Mouse (Mus musculus) kidney, adult 11 months (tissue): ENCODE measurements around the gene Gata3.

Source experiments
- DNase-seq: peaks from one replicate; pipeline ENCODE4 v3.0.0; 2022

Gata3 gene

GRCm38 (mm10) chr2:9885217-9885770 lies 4.5 kb downstream of the Gata3 start:
- no peak for DNase-seq

DNA sequence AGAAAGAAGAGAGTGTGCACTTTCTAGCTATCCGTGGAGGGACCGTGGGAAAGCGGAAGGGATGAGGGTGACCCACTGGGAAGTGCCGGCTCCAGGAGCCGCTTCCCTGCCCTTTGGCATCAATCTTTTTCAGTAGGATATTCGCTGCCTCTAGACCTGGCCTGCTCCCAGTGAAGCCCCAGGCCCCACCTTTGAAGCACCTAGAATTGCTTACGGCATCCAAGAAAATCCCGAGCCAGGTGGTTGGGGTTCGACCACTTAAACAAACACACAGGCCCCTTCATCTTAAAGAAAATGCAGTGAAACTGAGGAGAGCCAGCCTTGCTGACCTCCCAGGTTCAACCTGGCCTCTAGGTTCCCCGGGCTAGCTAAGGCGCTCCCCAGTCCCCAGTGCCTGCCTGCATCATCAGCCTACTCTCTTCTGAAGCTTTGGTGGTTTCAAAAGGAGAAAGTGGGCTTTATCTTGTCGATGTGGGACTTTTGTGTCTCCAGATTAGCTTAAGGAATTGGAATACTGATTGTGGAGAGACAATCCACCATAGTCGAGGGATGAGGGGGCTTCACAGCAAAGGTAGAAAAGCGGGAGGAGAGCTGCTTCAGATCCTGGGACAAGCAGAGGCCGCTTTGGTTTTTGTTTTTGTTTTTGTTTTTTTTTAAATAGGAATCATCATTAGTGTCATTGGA lies 5.2 kb downstream of the Gata3 start:
- DNase-seq = no peak

GRCm38 (mm10) chr2:9883803-9884532 lies 5.9 kb downstream of the Gata3 start:
- no peak for DNase-seq

- DNase-seq = no peak
Measured at GRCm38 (mm10) chr2:9882926-9883802, 6.7 kb downstream of the Gata3 start.

- DNase-seq = no peak
Measured at GRCm38 (mm10) chr2:9882371-9882925, 7.4 kb downstream of the Gata3 start.

- no peak for DNase-seq
Measured at GRCm38 (mm10) chr2:9881611-9882023, 8.2 kb downstream of the Gata3 start.

- DNase-seq = no peak
Measured at GRCm38 (mm10) chr2:9881051-9881591, 8.7 kb downstream of the Gata3 start, which contains the start of gene 4930412O13Rik. TSS of gene 4930412O13Rik (plus strand) at chr2:9881252.

DNA sequence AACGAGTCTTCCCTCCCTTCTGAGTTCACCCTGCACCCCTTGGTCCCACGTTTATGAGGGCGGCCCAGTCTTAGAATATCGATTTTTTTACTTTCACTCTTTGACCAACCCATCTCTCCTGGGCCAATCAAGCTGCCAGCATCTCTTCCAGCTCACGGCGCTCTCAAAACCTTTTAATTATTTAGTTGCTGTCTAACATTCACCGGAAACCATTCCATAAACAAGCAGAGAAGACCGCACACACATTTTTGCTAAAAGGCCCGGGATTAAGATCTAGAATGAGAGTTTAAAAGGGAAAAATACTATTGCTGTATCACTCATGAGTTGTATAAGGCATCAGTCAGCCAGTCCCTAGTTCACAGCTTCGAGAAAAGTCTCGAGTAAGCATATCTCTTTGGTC lies 9.6 kb downstream of the Gata3 start:
- DNase-seq = no peak

DNA sequence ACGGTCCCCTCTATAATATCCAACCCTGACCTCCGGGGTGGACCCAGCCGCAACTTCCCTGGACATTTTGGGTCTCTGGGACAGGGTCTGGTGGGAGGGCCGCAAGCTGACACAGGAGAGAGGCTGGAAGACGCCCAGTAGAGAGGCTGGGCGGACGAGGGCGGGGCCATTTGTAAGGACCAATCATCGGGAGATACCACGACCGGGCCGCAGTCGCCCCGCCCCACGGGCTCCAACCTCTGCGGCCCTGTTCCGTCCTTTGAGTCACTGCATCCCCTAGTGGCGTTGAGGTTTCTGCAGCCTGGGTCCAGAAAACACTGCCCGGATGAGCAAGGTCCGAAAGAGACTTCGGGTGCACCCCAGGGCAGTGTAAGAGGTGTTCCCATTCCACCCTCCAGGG lies 10.3 kb downstream of the Gata3 start:
- DNase-seq = peak; percentile 89

- DNase-seq = no peak
Measured at GRCm38 (mm10) chr2:9879092-9879491, 10.7 kb downstream of the Gata3 start.

- peak; percentile 57 for DNase-seq
Measured at GRCm38 (mm10) chr2:9878564-9879081, 11.2 kb downstream of the Gata3 start.

DNA sequence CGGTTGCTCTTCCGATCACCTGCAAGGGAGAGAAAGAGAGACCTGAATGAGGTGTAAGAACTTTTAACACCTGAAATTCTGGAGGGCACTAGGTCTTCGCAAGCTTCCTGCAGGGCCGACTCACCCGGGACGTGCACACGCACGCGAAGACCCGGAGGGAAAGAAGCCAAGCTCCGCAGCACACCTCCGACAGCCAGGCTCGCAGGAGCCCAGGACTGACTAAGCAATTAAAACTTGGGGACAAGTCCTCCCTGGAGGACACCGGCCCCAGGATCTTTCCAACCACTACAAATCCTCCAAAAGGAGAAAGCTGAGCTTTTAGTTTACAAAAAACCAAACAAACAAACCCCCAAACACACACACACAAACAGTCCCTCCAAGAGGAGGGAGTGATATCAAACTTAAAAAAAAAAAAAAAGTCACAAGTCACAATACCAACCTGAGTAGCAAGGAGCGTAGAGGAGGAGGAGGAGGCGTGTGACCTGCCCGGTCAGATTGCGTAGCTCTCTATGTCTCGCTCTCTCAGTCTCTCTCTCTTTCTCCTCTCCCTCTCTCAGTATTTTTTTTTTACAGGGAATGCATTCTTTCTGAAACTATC lies 11.8 kb downstream of the Gata3 start:
- DNase-seq = no peak

- no peak for DNase-seq
Measured at GRCm38 (mm10) chr2:9877326-9877690, 12.5 kb downstream of the Gata3 start.

DNA sequence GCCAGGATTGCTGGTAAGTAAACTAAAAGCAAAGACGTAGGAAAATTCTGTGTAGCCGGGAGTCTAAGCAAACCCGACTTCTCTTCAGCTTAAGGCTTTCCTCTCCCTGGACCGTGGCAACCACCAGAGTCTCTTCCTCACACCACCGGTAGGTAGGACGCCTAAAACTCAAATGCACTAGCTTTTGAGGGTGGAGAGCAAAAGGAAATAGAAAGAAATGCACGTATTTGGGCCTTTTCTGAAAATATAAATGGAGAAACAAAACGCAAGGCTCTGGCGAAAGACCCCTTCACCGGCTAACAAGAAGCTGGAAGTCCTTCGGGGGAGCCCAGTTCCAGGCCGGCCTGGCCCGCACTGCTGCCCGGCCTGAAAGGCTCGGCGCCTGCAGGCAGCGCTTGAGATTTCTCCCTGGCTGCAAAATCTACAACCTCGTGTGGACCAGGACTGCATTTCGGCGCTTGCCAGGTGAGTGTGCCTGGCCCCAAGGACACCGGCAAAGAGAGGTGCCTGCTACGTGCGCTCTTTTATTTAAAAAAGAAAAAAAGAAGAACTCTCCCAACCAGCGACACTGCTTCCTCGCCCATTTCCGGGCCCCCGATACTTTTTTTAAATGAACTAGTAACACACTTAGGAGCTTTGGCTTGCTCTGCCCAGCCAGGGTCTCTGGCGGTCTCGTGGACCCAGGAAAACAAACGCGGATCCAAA lies 13.1 kb downstream of the Gata3 start:
- no peak for DNase-seq

GRCm38 (mm10) chr2:9875676-9876357 lies 14.0 kb downstream of the Gata3 start:
- no peak for DNase-seq

- DNase-seq = no peak
Measured at GRCm38 (mm10) chr2:9875220-9875619, 14.6 kb downstream of the Gata3 start.

DNA sequence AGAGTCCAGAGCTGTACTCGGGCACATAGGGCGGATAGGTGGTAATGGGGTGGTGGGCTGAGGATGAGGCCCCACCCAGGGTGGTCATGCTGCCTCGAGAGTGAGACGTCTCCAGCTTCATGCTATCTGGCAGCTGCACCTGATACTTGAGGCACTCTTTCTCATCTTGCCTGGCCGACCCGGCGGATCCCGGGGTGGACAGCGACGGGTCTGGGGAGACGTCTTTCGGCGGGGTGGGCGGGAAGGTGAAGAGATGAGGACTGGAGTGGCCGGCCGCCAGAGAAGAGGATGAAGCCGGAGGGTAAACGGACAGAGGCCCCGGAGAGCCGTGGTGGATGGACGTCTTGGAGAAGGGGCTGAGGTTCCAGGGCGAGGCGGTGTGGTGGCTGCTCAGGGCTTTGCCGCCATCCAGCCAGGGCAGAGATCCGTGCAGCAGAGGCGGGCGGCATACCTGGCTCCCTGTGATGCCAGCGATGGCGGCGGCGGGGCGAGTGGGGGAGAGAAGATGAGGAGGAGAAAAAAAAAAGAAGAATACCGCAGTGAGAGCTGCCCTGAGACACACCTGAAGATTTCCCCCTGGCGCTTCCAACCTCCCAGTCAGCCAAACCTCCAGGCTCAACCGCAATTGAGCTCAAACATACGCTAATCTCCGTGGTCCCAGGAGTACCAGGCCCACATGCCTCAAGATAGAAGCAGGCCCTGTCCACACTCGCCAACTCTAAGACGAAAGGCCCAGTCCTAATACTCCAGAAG lies 15.2 kb downstream of the Gata3 start:
- DNase-seq = no peak

DNA sequence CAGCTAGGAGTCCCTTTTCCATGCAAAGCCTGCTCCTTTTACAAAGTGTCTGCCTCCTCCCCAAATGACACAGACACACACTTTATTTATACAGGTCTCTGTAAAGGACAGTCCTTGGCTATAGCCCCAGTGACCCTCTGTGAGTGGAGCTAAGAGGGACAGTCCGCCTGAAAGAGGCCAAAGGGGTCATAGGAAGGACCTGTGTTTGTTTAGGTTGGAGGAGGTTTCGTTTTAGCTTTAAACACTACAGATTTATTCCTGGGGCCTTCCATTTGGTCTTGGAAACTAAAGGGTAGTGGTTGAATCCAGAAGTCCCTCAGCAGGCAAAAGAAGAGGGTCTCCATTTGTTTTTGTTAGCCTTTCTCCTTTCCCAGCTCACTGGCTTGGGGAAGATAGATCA lies 16.1 kb downstream of the Gata3 start:
- DNase-seq = no peak

- DNase-seq = no peak
Measured at GRCm38 (mm10) chr2:9872682-9873081, 17.2 kb downstream of the Gata3 start.

- DNase-seq = no peak
Measured at GRCm38 (mm10) chr2:9871798-9872197, 18.0 kb downstream of the Gata3 start.
